Mouse (Mus musculus): Measurements from ENCODE around the gene Sec31a. TPM values are rescaled to one million over a fixed set of nuclear protein-coding genes. Genes with fewer than 3 reads are reported as not detected.

The Sec31a gene
- polyA plus RNA-seq, 1 experiment from 2014 or later, result 114 TPM

Other genes with a start within 250 kb of the Sec31a start
- gene Lin54, start 84.4 kb upstream of the Sec31a start, polyA plus RNA-seq (2016; fragmentation: Nextera tagmentation; extraction: Ambion mirVana), result 13.0 and 15.5 TPM in 2 replicates
- 224 and 228 TPM in 2 replicates for gene Cops4, start 102.1 kb upstream of the Sec31a start, polyA plus RNA-seq (2016; fragmentation: Nextera tagmentation; extraction: Ambion mirVana)
- gene Plac8, start 156.0 kb upstream of the Sec31a start, polyA plus RNA-seq (2016; fragmentation: Nextera tagmentation; extraction: Ambion mirVana), result 4.8 and 6.7 TPM in 2 replicates